13 mouse cellular contexts compared by ENCODE assay signal in the genomic region with DNA sequence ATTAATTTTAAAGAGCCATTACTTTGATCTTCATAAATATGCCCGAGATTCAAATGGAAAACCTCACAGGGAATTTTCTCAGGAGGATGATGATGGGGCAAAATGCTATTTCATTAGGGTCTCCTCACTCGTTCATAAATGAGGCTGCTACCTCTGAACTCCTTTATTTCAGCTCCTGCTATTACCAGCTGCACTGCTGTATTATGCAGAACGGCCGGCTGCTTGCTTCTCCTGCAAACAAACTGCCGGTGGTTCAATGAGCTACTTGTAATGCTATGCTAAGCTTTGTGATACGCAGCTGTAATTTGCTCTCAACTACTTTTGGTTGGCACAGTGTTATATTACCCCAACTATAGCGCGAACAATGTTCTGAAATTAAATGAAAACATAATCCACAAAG.
DNase-seq lines count a peak whose midpoint lies in the region; ATAC-seq lines count a peak whose summit lies in the region.
"Had no signal": no experiment of that assay in that cellular context is flagged by ENCODE, and none has a peak within 500 bp of the region (broad histone marks: within the 10 kb centered on the region; RNA-seq: fewer than 3 reads in every experiment).

No protein-coding gene starts in this region.

- H3K9me3 ChIP-seq in forebrain, embryonic 10.5 days, result no peaks in the 10 kb centered on the region
- no peaks in the 10 kb centered on the region for H3K9me3 ChIP-seq in hindbrain, embryonic 15.5 days
- H3K9me3 ChIP-seq in neural tube, embryonic 14.5 days (ENCODE audit: control insufficient read depth, low read length), result no peaks in the 10 kb centered on the region
- H3K9me3 ChIP-seq: embryonic facial prominence, embryonic 12.5 days had no signal

- intact Hi-C loops in gastrocnemius, postnatal 14 days (cut with DNase I; ENCODE audit: low total_unique reads), result no loop called here

- 46% methylated on average over 8 of the region's 8 CpGs for WGBS in forebrain, embryonic 10.5 days
- 35% methylated on average over 8 of the region's 8 CpGs for WGBS in hindbrain, embryonic 15.5 days
- WGBS in neural tube, embryonic 14.5 days, result 22% methylated on average over 8 of the region's 8 CpGs

- H3K9ac ChIP-seq in hindbrain, embryonic 15.5 days, result no peak overlapping the region
- H3K9ac ChIP-seq in neural tube, embryonic 14.5 days (replicated peaks; ENCODE audit: low read depth, low read length), result no peak overlapping the region
- H3K9ac ChIP-seq: embryonic facial prominence, embryonic 12.5 days had no signal

- ATAC-seq in hindbrain, embryonic 15.5 days (ENCODE audit: low FRiP score, low read depth), result no peak
- peak; percentile 77; the same call in 1 of the 2 replicates for ATAC-seq in neural tube, embryonic 14.5 days (ENCODE audit: low read depth)

- H3K4me1 ChIP-seq in forebrain, embryonic 10.5 days, result peaks cover 24% of the 10 kb centered on the region
- peaks cover 7% of the 10 kb centered on the region; the same call in 1 of the 2 replicates for H3K4me1 ChIP-seq in hindbrain, embryonic 15.5 days (replicated peaks)
- peaks cover 11% of the 10 kb centered on the region for H3K4me1 ChIP-seq in neural tube, embryonic 14.5 days (ENCODE audit: control insufficient read depth, insufficient read depth, low read length)

- no peaks in the 10 kb centered on the region for H3K36me3 ChIP-seq in forebrain, embryonic 10.5 days (replicated peaks)
- no peaks in the 10 kb centered on the region for H3K36me3 ChIP-seq in hindbrain, embryonic 15.5 days
- H3K36me3 ChIP-seq in neural tube, embryonic 14.5 days (ENCODE audit: control insufficient read depth, insufficient read depth, low read length), result no peaks in the 10 kb centered on the region
- H3K36me3 ChIP-seq: embryonic facial prominence, embryonic 12.5 days had no signal

- H3K27ac ChIP-seq in forebrain, embryonic 10.5 days, result 0 out of 2 replicates have a peak overlapping the region, but pooled peaks have one; percentile 15
- 0 out of 2 replicates have a peak overlapping the region, but pooled peaks have one; percentile 17 for H3K27ac ChIP-seq in hindbrain, embryonic 15.5 days (replicated peaks)
- H3K27ac ChIP-seq in neural tube, embryonic 14.5 days (ENCODE audit: low read depth, low read length), result no peak overlapping the region
- H3K27ac ChIP-seq: embryonic facial prominence, embryonic 12.5 days; macrophage had no signal

- peak; percentile 3 for DNase-seq in layer of hippocampus, adult 9-11 months
- DNase-seq in layer of hippocampus, adult 8-10 months (ENCODE audit: low spot score in 2 of 2), result no peak
- DNase-seq in forebrain, embryonic 10.5 days (ENCODE audit: extremely low spot score, low spot score), result no peak
- no peak for DNase-seq in lung, postnatal 10 days
- no peak for DNase-seq in gastrocnemius, postnatal 14 days
- no peak for DNase-seq in frontal cortex, postnatal 25 days (ENCODE audit: low spot score in 2 of 2)
- DNase-seq: adrenal gland, postnatal 36 days; B cell, adult 2 months; cerebellum, adult 2 months had no signal

- H3K27me3 ChIP-seq in forebrain, embryonic 10.5 days (ENCODE audit: poor library complexity, severe bottlenecking), result peaks cover 19% of the 10 kb centered on the region; the same call in 1 of the 2 replicates
- H3K27me3 ChIP-seq in hindbrain, embryonic 15.5 days, result no peaks in the 10 kb centered on the region
- H3K27me3 ChIP-seq in neural tube, embryonic 14.5 days (ENCODE audit: control insufficient read depth, insufficient read depth, low read length), result no peaks in the 10 kb centered on the region
- H3K27me3 ChIP-seq: embryonic facial prominence, embryonic 12.5 days had no signal

- no peak overlapping the region for H3K4me3 ChIP-seq in forebrain, embryonic 10.5 days
- no peak overlapping the region for H3K4me3 ChIP-seq in hindbrain, embryonic 15.5 days
- no peak overlapping the region for H3K4me3 ChIP-seq in neural tube, embryonic 14.5 days (ENCODE audit: low read depth, low read length)
- H3K4me3 ChIP-seq: embryonic facial prominence, embryonic 12.5 days had no signal

- H3K4me2 ChIP-seq in hindbrain, embryonic 15.5 days, result peak overlapping the region; percentile 31
- H3K4me2 ChIP-seq in neural tube, embryonic 14.5 days (ENCODE audit: low read depth, low read length), result peak overlapping the region; percentile 26; the same call in 1 of the 2 replicates
- H3K4me2 ChIP-seq: embryonic facial prominence, embryonic 12.5 days had no signal
